Mouse (Mus musculus) lung, postnatal 25 days (tissue): ENCODE results near the gene Nell2.

Source experiments
- DNase-seq: peaks from one replicate; pipeline ENCODE4 v3.0.0; 2022; ENCODE audit warnings: low spot score

The Nell2 gene

DNA sequence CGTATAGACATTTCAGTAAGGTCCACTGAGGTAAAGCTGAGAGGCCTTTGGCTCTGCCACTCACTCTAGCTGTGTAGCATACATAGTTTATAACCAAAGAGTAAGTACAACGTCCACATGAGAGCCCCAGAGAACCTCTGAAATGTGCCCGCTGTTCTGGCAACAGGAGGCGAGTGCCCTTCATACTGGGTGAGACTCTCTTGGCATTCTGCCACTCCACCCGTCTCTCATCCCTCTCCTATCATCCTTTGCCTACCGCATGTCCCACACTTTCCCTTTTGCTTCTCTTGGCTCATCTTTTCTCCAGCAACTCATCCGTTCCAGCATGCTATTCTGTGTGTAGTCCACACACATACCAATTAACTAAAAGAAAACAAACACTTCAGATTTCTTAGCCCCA is 442.4 kb downstream of the Nell2 start:
- DNase-seq = no peak

DNA sequence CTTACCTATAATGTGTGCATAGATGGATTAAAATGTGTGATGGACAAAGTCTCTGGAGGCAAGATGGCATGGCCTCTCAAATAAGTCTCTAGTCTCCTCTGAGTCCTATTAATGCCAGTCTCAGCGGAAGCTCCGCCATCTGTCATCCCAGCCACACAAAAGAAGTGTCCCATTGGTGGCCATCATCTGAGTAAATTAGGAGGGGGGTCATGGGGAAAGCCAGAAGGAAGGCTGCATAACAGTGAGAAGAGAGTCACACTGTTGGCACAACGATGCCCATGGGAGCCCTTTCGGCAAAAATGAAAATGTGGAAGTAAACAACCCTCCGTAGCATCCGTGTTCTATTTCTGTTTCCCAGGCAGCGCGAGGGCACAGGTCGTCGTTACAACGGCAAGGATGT is 446.7 kb downstream of the Nell2 start:
- DNase-seq = no peak

DNA sequence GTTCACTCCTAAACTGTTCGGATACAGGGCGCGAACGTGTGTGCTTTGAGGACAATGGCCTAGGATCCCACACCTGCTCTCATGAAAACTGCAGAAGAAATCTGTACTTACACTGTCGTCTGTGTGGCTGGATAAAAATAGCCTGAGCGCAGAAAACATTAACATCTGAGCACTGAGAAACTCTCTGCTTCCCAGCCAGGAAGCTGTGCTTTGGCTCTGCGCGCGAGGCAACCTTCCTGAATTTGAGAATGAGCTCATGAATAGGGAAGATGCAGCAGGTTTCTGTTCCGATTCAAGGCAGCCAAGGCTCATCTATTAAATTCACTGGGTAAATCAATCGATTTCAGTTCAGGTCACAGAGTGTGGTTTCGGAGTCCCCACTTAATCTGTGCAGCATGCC is 453.0 kb downstream of the Nell2 start:
- no peak for DNase-seq

DNA sequence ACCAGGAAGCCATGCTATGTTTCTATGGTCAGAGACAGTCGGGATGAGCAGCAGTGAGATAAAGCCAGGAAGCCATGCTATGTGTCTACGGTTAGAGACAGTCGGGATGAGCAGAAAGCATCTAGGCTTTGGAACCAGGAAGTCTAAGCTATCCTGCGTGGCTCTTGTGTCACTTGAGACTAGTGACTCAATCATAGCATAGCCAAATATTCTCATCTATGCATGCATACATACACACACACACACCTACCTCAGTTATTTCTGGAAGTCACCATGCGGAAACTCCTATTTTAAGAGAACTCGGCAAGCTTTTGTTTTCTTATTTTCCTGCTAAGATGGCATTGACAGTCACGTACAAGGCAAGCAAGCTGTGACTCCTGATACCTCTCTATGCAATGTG is 457.5 kb downstream of the Nell2 start:
- no peak for DNase-seq

DNA sequence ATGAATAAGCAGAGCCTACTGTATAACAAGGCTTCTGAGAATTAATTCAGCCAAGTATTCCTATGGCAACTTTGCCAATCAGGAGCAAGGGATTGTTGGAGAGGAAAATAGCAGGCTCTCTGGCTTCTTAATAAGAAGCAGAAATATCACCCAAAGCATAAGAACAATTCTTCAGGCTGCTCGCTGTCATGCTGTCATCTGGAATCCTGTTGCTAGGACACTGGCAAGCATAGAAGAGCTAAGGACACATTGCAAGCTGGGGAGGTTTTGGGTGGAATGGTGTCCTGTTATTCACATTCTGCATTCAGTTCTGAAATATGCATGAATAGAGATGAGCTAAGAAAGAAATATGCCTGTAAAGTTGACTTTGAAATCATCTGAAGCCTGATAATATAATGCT is 459.6 kb downstream of the Nell2 start:
- DNase-seq = no peak

DNA sequence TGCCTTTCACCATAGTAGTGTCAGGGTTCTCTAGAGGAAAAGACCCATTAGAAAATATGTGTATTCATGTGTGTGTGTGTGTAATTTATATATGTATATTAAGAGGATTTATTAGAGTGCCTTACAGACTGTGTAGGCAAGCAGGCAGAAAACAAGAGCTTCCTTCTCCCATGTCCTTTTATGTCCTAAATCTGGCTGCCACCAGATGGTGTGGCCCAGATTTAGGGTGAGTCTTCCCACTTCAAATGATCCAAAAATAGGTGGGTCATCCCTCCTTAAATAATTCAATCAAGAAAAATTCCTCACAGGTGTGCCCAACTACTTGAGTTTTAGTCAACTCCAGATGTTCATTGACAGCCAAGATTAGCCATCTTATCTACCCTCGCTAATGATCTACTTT is 460.3 kb downstream of the Nell2 start:
- no peak for DNase-seq

DNA sequence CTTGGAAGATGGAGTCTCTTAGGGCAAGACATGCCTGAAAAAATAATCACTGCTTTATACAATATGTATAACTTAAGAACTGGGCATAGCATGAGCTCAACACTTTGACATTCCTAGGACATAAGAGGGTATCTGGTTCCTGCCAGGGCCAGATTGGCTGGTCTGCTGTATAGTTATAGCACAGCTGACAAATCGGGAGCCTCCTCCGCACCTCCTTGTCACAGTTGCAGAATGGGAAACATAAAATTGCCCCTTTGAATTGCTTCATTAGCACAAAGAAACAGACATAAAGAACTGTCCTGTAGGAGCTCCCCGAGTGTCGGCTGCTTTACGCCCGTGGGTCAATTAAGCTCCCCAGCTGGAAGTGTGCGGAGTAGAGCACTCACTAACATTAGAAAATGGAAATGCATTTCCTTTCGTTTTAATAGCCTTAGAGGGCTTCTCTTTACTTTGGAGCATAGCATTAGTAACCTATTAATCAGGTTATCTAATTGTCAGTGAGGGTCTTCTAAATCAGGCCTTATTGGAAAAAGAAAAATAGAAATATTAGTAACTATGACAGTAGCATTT is 473.2 kb downstream of the Nell2 start:
- no peak for DNase-seq

DNA sequence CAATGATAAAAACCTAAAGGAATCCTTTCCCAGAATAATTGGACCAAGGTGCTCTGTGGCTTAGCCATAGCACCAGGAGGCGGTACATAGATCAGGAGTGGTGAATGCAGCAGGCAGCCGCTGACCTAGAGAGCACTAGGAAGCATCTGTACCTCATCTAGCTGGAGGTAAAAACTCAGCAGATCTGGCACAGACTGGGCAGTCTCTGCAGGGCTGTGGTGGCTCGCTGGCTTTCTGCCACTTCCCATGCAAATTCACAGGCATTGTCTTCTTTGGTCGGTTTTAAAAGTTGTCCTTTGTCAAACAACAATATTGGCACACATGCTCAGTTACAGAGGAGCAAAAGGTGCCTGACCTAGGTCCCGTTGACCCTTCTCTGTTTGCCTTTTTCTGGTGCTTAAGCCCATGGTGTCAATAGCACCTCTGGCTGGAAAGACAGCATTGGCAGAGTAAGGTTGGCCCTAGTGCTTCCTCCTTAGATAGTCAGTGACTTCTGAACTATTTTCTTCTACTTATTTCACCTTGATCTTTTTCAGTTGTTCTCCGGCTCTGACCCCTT is 479.1 kb downstream of the Nell2 start:
- DNase-seq = no peak

DNA sequence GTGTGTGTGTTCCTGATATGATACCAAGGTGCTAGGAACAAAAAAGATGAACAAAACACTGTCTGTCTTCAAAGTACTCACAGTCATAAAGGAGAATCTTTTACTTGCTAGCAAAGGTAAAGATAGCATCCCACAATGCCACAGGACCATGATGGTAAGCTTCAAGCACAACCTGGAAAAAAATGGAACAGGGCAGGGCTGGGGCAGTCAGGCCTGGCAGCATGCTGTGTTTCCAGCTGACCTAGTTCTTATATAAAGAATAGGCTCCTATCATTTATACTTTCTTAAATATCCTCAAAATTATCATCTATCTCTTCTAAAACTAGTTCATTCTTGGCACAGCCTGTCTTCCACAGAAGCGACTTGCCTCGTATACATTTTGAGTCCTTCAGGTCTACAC is 480.9 kb downstream of the Nell2 start:
- no peak for DNase-seq

DNA sequence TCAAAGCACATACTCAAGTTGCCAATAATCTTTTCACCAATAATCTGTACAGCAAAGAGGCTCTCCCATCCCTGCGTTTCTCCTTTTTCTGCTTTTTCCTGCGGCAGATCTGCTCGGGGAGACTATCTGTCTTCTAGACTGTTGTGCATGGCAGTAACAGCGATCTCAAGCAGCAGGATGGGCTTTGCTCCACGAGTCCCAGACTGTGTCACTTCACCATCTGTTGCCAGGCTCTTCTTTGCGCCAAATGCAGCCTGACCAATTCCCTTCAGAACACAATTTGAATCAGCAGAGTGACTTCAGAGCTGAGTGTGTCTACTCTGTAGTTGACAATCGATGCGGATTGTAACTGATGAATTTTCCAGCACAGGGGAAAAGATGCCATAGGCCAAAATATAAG is 484.3 kb downstream of the Nell2 start:
- DNase-seq = no peak

DNA sequence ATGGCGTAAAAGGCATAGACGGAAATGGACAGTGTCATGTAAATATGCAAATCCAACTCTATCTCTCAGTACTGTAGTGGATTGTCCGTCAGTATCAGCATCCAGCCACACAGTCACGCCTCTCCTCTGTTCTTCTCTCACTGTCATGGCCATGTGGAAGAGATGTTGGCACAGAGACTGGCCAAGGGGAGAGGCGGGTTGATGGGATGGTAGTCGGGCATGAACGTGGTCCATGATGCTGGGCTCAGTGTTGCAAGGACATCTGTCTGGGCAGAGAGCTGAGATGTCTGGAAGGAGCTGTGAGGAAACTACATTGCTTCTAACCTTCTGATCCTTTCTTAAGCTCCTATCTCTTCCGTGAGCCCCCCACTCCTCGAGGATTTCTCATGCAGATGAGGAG is 485.9 kb downstream of the Nell2 start:
- DNase-seq = no peak

DNA sequence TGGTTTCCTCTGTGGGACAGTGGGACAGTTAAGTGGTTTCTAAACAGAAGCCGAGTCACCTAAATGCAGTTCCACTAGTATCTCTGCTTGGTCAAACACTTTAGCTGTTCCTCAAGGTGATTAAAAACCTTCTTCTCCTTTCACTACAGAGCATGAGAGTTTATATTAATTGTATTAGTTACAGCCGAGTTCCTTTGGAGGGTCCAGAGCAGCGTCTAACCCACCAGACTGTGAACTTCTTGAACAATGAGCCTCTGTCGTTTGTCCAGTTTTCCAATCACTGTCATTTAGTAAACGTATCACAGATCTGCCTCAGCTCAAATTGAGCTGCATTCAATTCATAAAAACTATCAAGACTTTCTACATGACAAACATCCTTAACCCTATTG is 498.9 kb downstream of the Nell2 start:
- DNase-seq = no peak

DNA sequence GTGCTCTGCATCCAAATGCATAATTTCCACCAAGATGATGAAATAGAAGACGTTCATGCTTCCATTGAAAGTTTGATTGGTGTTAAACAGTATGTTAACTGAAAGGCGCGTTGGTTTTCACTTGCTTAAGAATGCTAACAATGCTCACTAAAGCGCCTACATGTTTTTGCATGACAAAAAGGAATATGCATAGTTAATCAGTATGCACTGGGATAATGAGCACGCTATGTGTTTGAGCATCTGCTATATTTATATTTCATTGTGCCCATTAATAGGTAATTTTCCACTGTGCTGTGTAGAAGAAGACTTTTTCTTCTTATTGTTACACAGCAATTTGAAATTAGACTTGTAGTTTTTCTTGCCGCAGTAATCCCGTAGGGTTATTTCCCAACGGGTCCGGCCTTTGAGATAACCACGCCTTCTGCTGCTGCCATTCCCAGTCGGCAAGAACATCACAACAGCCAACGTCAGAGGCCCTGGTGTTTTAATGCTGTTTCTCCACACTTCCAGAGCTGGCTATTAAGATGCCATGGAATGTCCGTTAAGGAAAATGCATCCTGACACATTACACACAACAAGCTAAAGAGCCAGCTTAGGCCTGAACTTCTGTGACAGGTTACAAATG is 499.4 kb downstream of the Nell2 start:
- no peak for DNase-seq
